Mouse (Mus musculus): ENCODE data around the gene Epn2.

Gene Epn2

DNA sequence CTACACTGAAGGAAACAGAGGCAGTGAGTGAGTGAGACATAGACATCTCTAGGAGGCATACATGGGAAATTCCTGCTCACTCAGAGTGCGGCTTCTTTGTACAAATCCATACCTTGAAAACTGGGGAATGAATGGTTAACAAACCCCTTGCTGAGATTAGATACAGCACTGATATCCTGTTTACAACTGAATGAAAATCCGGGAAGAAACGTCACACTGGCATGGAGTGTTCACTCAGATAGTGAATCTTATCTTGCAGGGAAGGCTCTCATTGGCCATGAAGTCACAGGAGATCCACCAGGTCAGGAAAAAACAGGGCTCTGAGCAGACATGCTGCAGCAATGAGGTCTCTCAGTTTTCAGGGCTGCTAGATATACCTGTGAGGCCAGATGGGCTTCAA, 42.5 kb downstream of the Epn2 start:
- no peak for DNase-seq

DNA sequence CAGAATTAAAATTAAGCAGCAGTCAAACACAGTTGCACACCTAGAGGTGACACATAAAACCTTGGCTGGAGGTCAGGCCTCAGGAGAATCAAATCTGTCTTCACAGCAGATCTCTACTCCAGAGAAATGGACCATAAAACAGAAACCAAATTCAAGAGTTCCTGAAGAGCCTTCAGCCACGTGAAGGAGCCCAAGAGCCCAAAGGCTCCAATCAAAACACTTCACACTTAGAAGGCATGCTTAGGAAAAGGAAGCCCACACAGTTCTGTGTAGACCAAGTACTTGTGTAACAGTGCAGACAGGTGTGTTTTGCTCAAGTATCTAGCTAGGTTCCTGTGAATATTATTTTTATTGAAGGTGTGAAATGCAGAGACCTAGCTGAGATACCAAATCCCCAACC, 44.0 kb downstream of the Epn2 start:
- DNase-seq, result no peak

DNA sequence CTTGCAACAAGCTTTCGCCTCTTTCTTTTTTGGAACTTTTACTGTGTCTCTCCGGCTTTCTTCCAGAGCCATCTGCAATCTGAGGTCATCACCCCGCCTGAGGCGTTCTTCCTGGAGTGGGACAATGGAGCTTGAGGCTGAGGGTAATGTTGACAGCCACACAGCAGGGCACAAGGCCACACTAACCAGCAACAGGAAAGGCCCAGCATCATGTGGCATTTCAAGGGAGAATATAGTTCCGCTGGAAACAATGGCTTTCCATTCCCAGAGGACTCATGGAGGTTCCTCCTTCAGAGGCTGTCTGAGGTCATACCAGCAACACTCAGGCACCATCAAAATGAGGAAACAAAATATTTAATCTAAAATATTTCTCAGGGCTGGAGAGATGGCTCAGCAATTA, 45.9 kb downstream of the Epn2 start:
- peak; percentile 61 to 86 for DNase-seq

DNA sequence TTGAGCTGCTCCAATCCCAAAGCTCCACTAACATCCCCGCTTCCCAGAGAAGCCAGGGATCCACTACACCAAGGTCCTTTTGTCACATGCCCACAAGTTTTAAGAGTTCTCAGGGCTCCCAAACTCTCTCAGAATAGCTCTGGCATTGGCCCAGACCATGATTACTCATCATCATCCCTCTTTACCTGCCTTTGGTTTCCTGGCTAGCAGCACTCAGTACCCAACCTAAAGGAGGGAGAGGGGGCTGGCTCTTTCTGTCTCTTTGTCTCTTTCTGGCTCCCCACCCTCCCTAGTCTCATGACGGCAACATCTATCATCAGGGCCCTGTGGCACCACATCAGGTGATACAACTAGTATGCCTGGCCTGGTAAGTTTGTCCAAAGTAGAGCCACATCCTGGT, 46.7 kb downstream of the Epn2 start:
- DNase-seq, result peak; percentile 54 to 55

DNA sequence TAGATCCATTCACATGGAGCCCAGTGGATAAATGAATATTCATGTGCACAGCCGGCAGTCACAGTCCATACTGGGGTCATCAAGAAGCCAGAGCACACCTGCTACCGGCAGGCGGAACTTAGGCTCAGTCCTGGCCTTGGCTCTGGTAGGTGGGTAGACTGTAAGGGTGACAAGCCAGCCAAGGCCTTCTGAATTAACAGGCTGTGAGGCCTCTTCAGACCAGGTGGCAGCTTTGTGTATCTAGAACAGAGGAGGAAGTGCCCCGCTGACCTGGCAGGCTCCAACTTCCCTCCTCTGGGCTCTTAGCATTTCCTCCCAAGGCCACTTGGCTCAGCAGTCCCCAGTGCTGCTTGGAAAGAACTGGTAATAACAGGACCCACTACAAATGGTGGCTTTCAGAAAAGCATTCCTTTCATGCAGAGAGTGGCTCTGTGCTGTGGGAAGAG, 50.2 kb downstream of the Epn2 start:
- DNase-seq, result peak; percentile 62 to 79

DNA sequence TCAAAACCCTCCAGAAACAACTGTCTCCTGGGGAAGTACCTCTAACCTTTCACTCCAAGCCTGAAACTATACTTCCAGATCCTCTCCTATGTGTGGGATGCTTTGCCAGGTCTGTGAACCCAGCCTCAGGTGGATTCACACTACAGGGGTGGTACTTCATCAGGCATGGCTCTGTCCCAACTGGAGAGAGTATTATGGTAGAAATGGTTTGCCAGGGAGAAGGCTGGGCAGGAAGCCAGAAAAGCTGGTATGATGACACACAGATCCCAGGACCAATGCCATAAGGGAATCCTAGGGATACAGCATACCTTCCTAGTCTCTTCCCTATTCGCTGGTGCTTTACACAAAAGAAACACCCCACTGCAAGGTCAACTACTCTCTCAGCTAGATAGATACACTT, 52.6 kb downstream of the Epn2 start:
- DNase-seq, result peak in 1 of 2 experiments; percentile 56

DNA sequence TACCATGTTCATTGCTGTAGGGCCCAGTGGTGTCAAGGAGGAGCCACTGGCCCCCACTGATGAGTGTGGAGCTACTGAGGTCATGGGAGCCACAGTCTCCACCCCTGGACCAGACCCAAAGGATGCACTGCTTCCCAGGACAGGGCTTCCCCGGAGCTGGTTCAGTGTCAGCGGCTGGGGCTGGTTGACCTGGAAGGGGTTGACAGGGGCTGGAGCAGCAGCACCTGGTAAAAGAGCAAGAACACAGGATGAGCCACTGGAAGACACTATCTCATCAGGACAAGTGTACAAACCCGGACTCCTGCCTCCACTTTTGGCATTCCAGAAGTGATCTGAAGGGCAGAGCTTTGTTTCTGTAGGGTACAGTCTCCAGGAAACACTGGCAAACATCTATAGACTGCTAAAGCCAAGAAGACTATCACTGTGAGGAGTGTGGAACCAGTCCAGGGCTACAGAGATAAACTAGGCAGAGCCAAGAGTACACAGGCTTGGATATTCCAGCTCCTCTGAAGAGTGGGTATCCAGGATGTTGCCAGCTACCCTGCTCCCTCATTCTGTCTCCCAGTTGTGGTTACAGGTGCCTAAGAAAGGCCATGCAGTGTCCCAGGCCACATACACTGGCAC, 59.9 kb downstream of the Epn2 start:
- no peak for DNase-seq

DNA sequence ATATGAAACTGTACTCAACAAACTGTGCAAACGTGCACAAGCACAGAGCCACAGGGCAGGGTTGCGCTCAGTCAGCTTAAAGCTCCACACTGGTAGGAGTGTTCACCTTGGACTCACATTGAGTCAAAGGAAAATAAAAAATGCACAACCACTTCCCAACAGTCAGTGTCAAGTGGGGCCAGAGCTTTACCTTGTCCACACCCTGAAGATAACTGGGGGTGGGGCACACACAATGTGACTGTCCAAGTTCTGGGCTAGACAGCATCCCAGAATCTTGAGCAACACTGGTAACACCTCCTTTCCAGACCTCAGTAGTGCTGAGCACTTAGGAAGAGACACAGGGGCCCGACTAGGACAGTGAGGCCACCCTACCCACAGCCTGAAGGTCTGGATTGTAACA, 60.6 kb downstream of the Epn2 start:
- DNase-seq, result no peak

DNA sequence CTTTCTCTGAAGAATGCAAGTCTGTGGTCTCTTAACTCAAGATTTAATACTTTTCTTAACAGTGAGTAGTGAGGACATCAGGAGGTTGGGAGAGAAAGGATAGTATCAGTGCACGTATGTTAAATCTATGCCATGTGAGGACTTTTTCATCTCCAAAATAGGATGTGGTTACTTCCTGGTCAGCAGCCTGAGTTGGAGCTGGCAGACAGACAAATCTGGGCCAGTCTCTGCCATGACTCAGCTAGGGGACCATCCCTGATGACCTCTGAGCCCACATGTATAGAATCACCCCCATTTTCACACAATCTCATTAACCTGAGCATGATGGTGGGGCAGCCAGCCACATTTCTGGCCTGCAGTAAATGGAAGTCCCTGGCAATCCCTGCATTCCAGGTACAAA, 61.5 kb downstream of the Epn2 start:
- no peak for DNase-seq

DNA sequence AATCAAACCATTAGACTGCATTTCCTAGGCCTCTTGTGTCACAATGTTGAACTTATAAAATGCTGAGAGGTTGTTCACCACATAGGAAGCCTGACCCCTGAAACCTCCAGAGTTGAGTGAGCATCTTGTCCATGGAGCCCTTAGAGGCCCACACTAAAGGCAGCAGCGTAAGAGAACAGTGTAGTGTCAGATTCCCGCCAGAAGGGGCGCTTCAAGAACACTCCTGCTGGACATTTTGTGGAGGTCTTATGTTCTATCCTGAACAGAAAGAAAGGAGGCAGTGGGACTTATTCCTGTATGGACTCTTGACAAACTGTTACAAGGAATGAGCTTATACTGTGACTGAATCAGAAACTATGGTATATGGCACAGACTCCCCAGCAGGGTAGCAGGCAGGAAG, 64.5 kb downstream of the Epn2 start:
- peak; percentile 54 to 73 for DNase-seq

DNA sequence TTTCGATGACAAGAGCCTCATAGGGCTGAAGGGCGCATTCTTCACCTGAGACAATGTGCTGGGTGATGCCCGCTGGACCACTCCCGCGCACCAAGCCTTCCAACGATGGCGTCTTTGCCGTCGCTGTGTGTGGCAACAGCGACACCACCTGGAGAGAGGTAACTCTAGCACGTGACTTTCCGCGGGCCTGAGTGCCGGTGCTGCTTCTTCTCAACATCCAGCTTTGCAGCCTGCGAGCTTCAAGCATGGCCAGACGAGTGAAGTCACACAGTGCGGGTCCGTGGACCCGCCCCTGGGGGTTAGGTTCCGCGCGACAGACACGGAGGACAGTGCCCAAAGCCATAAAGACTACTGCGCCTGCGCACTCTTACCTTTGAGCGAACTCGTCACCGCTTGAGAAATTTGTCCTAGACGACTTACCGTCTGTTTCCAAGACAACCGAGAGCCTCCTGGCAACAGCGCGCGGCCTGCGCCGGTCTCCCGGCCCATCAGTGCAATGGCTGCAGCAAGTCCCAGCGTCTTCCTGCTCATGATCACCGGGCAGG, 74.7 kb downstream of the Epn2 start, which contains the start of gene B9d1:
Gene B9d1, plus strand, starts transcription at position 432 of the 545 bp plus-strand sequence.
- peak; percentile 96 to 98 for DNase-seq

DNA sequence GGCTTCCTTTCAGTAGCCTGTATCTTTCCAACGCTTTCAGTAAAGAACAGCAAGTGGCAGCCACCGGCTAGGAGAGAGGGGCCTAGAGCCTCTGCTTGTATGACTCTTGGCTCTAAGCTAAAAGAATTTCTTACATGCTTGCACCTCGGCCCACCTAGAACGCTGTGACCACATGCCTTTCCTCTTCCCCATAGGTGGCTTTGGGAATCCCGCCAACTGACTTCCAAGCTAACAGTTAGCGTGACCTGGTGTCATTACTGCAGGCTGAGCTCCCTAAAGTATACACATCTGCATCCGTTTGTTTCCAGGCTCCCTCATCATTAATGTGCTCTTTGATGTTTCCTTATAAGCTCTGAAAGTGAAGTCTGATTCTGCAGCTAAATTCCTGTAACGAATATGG, 75.6 kb downstream of the Epn2 start:
- DNase-seq, result peak in 1 of 2 experiments; percentile 47

DNA sequence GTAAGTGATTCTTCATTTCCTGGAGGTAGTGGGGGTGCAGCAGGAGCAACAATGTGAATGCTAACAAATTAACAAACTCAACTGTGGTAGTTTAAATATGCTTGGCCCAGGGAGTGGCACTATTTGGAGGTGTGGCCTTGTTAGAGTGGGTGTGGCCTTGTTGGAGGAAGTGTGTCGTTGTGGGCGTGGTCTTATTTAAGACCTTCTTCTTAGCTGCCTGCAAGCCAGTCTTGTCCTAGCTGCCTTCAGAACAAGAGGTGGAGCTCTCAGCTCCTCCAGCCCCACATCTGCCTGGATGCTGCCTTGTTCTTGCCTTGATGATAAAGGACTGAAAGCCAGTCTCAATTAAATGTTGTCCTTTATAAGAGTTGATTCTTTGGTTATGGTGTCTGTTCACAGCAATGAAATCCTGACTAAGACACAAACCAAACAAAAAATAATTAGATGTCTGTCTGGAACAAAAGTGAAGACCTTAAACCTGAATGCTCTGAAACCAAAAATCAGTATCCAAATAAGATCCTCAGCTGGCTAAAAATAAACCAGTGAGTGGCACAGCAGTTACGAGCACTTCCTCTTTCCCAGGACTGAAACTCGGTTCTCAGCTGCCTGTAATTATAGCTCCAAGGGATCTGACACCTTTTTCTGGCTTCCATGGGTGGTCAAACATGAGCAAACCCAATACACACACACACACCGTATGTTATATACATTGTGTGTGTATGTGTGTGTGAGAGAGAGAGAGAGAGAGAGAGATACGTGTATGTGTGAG, 80.6 kb downstream of the Epn2 start:
- DNase-seq, result no peak

DNA sequence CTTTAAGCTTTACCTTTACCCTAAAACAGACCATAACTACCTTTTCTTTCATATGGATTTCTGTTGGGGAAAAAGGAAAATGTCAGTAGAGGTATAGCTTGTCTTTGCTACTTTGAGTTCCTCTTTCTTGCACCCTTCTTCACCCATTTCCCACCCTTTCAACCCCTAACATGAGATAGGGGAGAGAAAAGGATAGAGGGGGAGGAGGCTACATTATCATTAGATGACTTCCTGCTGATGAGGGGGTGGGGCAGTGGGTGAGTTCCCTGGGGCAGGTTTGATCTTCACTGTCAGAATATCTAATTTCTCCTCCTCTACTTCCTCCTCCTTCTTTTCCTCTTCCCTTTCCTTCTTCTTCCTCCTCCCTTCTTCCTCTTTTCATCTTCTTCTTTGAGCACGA, 82.0 kb downstream of the Epn2 start:
- no peak for DNase-seq

DNA sequence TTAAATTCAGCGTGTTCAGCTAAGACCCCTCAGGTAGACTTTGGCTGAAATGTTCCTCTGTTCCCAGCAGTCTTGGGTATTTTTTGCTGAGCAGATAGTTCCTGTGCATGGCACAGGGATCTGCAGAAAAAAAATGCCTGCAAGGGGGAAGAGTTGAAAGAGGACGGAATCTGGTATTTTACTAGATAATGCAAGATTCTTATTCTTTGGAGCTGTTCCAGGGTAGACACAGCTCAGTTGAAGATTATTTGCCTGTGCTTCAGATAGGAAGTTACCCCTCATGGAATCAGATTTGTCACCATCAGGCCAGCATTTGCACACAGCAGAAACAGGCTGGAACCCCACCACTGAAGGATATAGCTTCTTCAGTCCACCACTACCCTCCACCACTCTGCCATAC, 84.0 kb downstream of the Epn2 start:
- no peak for DNase-seq

DNA sequence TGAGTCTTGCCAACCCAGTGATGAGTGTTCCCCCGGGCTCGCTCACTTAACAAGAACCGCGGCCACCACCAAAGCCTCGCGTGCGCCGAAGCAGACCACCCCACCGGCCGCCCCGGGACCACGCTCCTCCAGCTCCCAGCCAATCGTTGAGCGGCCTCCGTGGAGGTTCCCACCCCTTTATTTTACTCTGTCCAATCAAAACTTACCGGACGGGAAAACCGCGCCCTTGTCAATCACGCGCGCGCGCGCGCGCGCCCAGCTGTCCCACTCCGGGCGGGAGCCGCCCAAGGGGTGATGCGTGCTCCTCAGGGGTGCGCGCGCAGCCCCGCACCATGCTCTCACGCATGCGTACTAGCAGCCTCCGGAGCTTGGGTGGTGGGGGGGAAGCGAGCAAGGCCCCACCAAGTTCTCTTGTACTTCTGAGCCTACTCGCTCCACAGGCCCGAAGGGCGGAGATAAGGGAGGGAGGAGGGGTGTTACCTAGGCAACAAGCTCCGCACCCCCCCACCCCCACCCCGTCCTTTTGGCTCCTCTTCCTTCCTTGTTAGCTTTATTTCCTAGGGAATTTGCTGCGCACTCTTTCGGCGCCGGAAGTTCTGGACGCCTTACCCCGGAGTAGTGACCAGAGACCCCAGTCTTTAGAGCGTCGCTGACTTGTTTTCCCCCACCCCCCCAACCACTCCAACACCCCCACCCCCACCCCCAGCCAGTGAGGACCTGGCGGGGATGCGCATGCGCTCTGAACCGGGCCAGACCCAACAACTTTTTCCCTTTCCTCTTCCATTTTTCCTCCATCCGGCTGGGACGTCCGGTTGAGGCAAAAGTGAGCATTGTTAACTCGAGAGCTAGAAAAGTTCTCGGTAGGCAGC, 85.1 kb downstream of the Epn2 start, which contains the start of gene Mapk7:
Gene Mapk7, minus strand, starts transcription at position 278 of the 869 bp plus-strand sequence.
- DNase-seq, result peak; percentile 97 to 99

DNA sequence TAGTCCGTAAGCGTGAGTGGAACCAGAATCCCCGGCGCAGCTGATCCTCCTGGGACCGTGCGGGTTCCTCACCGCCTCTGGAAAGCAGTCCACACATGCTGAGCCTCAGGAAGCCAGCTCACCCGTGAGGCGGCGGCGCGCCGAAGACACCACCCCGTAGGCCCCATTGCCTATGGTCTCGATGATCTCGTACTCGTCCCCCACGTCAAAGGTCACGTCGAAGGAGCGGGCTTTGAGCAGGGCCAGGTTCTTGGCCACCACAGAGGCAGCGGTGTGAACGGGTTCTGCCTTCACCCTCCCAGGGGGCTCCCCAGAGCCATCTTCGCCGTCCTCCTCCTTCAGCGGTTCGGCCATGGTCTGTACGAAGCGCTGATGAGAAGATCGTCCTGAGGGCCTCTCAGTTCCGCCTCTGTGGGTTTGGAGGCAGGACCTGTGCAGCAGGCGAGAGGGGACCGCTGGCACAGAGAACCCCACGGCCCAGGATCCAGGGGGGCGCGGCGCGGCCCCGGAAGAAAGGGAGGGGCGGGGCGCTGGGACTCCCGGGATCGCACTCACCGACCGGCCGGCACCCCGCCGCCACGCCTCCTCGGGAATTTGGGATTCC, 85.9 kb downstream of the Epn2 start:
- DNase-seq, result peak; percentile 11 to 52

DNA sequence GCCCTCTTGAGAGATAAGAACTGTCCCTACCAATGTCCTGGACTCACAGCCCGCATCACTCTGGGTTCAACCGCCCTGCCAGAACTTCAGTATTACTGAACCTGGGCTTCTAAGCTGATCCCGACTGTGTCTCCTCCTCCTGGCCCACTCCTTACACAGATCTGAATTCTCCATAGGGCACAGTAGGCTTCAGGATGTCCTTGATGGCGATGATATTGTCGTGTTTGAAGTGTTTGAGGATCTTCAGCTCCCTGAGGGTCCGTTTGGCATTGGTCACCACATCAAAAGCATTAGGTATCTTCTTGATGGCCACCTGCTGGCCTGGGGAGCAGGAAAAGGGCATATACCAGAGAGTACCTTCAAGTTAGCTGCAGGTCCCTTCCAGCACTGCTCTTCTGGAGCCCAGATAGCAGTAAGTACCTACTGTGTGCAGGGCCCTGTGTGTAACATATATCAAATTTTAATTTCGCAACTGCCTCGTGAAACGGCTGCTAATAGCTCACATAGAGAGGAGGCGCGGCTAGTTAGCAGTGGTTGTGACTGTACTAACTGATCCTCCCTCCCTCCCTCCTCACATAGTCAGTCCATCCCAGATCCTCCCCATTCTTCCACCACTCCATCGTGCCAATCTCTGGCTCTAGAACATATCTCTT, 86.6 kb downstream of the Epn2 start:
- no peak for DNase-seq

DNA sequence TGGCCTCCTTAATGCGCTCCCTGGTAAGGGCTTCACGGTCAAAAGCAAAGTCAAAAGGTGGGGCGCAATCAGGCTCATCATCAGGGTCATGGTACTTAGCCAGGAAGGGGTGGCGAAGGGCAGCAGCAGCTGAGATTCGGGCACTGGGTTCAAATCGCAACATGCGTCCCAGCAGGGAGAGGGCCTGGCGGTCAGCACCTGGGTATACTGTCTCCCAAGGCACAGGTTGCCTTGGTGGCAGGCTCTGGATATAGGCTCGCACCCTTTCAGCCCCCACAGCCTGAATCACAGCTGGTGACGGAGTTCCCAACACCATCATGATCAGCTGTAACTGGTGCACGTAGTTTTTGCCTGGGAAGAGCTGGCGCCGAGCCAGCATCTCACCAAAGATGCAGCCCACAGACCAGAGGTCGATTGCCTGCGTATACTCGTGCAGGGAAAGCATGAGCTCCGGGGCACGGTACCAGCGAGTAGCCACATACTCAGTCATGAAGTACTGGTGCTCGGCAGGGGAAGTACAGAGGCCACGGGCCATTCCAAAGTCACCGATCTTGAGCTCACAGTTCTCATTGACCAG, 88.5 kb downstream of the Epn2 start:
- no peak for DNase-seq

DNA sequence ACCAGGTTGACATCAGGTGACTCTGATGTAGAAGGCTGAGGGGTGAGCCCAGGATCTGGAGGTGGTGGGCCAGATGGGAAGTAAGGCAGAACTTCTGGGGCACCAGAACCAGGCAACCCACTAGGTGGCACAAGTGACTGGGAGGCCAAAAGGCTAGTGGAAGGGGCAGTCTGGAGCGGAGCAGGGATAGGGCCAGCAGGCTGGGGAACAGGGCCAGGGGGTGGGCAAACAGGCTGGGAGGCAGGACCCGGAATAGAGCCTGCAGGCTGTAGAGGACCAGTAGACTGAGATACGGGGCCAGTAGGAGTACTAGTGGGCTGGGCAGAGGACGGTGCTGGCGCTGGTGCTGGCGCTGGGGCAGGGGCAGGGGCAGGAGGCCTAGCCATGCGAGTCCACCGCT, 89.6 kb downstream of the Epn2 start:
- DNase-seq, result no peak

DNA sequence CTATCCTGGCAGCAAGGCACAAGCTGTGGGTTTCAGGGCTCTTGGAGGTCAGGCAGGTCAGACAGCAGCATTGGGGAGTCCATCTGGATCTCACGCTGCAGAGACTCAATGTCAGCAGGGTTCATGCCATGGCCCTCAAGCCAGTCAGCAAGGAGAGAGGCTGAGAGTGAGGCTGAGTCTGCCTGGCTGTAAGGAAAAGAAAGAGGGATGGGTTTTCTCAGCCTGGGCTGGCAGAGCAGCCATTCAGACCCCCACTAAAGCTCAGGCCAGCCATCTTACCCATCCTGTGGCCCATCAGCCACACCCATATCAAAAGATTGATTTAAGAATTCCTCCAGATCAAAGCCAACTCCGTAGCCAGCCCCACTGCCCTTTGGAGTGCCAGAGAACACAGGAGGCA, 90.4 kb downstream of the Epn2 start:
- no peak for DNase-seq

DNA sequence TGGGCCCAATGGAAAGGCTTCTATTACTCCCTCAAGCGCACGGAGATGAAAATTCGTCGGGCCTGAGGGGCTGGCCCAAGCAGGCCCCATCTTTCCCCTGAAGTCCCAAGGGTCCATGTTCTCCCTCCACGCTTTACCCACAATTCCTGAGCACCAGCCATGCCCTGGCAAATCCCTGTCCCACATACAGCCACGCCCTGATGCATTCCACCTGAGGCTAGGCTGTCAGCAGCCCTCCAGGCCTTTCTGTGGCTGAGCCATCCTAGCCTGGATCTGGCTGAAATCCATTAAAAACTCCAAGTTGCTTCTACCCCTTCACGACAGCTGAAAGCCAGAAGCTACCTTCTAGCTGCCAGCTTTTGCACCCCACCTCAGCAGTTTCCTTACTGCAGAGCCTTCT, 91.6 kb downstream of the Epn2 start:
- DNase-seq, result no peak

All from kidney, postnatal 25 days (tissue).